Mouse (Mus musculus): ENCODE data around the gene Zfp82.

DNA sequence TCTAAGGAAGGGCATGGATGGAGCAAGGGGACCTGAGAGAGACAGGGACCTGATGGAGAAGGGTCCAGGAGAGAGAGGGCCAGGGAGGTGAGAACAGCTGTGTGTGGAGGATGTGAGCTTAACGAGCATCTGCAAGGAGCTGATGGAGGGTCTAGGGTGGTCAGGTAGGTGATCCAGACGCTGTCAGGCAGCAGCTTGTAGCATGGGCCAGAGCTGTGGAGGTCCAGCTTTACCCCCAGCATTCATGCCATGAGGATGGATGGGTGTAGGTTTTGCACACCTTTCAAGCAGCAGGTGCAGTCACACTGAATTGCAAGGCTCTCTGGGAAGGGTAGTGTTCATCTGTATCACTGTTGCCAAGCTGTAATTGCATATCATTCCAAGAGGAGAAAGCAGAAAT is 53.2 kb downstream of the Zfp82 start:
- no peak for TF ChIP-seq ZKSCAN1 (IDR thresholded peaks at IDR 0.05; ENCODE audit: low read depth, low read length)
- TF ChIP-seq TAL1 (IDR thresholded peaks at IDR 0.05; ENCODE audit: low read length) = no peak
- TF ChIP-seq CTCF (IDR thresholded peaks at IDR 0.05 in 2 of 3, conservative IDR thresholded peaks at IDR 0.05 in 1 of 3; ENCODE audit: control insufficient read depth in 1 of 3, insufficient read depth in 1 of 3, low read depth in 2 of 3, low read length in 3 of 3, poor library complexity in 1 of 3, severe bottlenecking in 1 of 3) = no peak
- no peak for TF ChIP-seq MAX (IDR thresholded peaks at IDR 0.05; ENCODE audit: low read length)
- TF ChIP-seq POLR2A (IDR thresholded peaks at IDR 0.05; ENCODE audit: control insufficient read depth in 1 of 2, insufficient read depth in 1 of 2, low read depth in 1 of 2, low read length in 2 of 2, poor library complexity in 1 of 2) = no peak
- TF ChIP-seq UBTF (IDR thresholded peaks at IDR 0.05; ENCODE audit: borderline replicate concordance, insufficient read depth, low read depth, low read length) = no peak
- TF ChIP-seq MEF2A (IDR thresholded peaks at IDR 0.05; ENCODE audit: extremely low read depth, insufficient replicate concordance, low read depth, low read length, poor library complexity, severe bottlenecking) = no peak
